Mouse (Mus musculus): ENCODE measurements at regions not wholly inside any gene's neighbourhood (a gene's known extent, or its start where the extent isn't known, plus 50 kb on each side); places are given as distances from the start of the nearest gene placed in this dataset.

DNA sequence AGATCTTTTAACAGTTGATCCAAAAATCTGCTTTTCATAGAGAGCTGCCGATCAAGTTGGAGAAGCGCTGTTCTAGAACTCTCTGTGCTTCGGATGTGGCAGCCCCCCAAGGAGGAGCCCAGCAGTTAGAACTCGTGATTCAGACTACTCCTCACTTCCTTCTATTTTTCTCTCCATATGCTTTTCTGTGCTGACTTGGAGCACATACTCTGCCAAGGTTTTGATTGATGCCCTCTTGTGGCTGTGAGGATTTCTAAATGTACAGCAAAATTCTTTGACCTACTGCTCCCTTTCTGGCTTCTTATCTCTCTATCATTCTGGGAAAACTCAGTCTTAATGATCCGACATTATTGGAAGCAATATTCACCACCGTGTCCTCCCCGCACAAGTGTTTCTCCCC, 446.7 kb downstream of the Klf5 start:
- 85% methylated on average over 7 of the region's 7 CpGs for WGBS

DNA sequence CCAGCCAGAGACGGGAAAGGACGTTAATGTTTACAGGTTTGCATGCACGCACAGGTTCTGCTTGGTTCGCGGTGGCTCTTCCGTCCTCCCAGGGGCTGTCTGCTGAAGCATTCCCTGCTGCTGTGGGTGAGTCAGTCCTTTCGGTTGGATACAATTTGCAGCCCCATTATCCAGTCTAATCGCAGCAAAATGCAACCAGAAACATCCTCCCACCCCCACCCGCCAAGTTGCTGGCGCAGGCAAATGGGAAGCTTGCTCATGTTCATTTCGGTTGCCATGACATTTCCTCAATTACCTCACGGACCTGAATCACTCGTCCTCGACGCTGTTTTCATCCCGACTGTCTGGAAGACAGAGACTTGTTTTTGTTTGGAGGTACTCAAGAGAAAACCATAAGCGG, 449.7 kb downstream of the Klf5 start:
- no peak overlapping the region for H3K4me2 ChIP-seq (ENCODE audit: low read depth, severe bottlenecking)
- no peak for DNase-seq (ENCODE audit: low spot score)
- ATAC-seq (ENCODE audit: insufficient number of reproducible peaks, low FRiP score, low TSS enrichment, low read depth) = no peak
- no peaks in the 10 kb centered on the region for H3K36me3 ChIP-seq (ENCODE audit: control insufficient read depth, insufficient read depth, low read length)
- H3K4me1 ChIP-seq (ENCODE audit: control insufficient read depth, insufficient read depth, low read length) = no peaks in the 10 kb centered on the region
- no peak overlapping the region for H3K27ac ChIP-seq (replicated peaks; ENCODE audit: low read depth, low read length)
- H3K27me3 ChIP-seq (ENCODE audit: control insufficient read depth, insufficient read depth, low read length) = no peaks in the 10 kb centered on the region
- no peak overlapping the region for H3K9ac ChIP-seq (ENCODE audit: low read length)
- H3K9me3 ChIP-seq (ENCODE audit: control insufficient read depth, low read length) = no peaks in the 10 kb centered on the region
- H3K4me3 ChIP-seq (ENCODE audit: low read depth, low read length) = no peak overlapping the region
- WGBS = 90% methylated on average over 17 of the region's 17 CpGs

More for the DNA sequence above, 446.7 kb downstream of the Klf5 start:
- H3K9ac ChIP-seq (ENCODE audit: low read length) = no peak overlapping the region
- H3K36me3 ChIP-seq (ENCODE audit: control insufficient read depth, insufficient read depth, low read length) = no peaks in the 10 kb centered on the region
- DNase-seq (ENCODE audit: low spot score) = no peak
- H3K4me1 ChIP-seq (ENCODE audit: control insufficient read depth, insufficient read depth, low read length) = no peaks in the 10 kb centered on the region
- no peaks in the 10 kb centered on the region for H3K9me3 ChIP-seq (ENCODE audit: control insufficient read depth, low read length)
- no peaks in the 10 kb centered on the region for H3K27me3 ChIP-seq (ENCODE audit: control insufficient read depth, insufficient read depth, low read length)
- H3K27ac ChIP-seq (replicated peaks; ENCODE audit: low read depth, low read length) = no peak overlapping the region
- ATAC-seq (ENCODE audit: insufficient number of reproducible peaks, low FRiP score, low TSS enrichment, low read depth) = no peak
- no peak overlapping the region for H3K4me2 ChIP-seq (ENCODE audit: low read depth, severe bottlenecking)
- no peak overlapping the region for H3K4me3 ChIP-seq (ENCODE audit: low read depth, low read length)

DNA sequence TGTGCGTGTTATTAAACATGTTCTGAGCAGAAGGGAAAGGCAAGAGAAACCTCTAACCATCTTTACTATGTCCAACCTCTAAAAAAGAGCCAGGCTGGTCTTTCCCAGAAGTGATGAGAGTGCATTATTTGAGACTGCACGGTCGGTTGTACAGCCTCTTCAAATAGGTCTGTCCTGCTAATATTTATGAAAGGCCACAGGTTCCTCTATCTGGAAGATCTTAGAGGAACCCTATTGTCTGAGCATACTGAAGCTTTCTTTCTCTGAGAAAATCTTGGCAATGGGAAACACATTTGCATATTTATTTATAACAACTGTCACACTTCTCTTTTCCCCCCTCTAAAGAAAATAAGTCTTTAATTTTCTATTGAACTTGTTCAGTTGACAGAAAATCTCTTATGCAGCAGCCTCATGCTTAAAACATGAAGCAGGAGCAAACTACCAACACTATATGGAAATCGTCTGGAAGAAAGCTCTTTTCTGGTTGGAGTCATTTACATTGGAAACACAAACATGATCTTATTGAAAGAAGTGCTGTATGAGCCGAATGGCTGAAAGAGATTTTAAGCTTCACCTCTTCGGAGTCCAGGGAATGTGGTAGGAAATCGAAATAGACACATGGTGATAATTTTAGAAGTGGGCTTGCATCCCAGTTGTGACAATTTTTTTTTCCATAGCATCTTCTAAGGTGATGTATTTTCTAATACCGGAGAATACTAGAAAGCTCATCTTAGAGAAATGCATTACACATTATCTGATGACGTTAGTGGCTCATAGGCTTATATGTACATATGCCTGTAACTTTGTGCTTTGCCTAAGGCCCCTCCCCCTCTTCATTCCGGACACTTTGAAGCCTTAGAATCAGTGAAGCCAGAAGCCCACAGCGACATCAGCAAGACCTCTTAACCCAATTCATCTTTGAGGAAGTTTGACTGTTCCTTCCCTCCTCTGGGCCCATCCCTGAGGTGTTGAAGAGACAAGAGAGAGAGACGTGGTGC, 451.1 kb downstream of the Klf5 start:
- no peaks in the 10 kb centered on the region for H3K36me3 ChIP-seq (ENCODE audit: control insufficient read depth, insufficient read depth, low read length)
- no peaks in the 10 kb centered on the region for H3K27me3 ChIP-seq (ENCODE audit: control insufficient read depth, insufficient read depth, low read length)
- H3K27ac ChIP-seq (replicated peaks; ENCODE audit: low read depth, low read length) = no peak overlapping the region

DNA sequence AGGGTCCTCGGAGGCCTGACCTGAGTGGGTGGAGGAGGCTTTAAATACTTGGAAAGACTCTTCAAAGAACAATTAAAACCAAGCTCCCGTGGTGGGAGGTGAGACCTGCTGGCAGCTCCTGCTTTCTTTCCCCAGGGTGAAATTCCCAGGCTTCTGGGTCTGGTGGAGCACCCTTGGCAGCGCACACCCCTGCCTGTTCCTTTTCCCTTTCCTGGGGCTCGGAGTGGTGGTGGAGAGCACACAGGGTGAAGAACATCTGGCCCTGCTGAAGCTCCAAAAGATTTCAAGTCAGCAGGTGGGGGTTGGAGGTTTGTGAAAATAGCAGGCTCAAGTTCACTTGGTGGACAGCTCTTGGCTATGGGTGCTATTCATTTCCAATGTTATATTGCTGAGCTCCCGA, 459.6 kb downstream of the Klf5 start:
- H3K27me3 ChIP-seq (ENCODE audit: control insufficient read depth, insufficient read depth, low read length) = no peaks in the 10 kb centered on the region
- ATAC-seq (ENCODE audit: insufficient number of reproducible peaks, low FRiP score, low TSS enrichment, low read depth) = no peak

More for the DNA sequence above, 451.1 kb downstream of the Klf5 start:
- no peak for DNase-seq (ENCODE audit: low spot score)
- no peak for ATAC-seq (ENCODE audit: insufficient number of reproducible peaks, low FRiP score, low TSS enrichment, low read depth)
- no peak overlapping the region for H3K9ac ChIP-seq (ENCODE audit: low read length)
- H3K4me2 ChIP-seq (ENCODE audit: low read depth, severe bottlenecking) = no peak overlapping the region
- H3K4me1 ChIP-seq (ENCODE audit: control insufficient read depth, insufficient read depth, low read length) = no peaks in the 10 kb centered on the region
- WGBS = 81% methylated on average over 12 of the region's 12 CpGs
- H3K4me3 ChIP-seq (ENCODE audit: low read depth, low read length) = no peak overlapping the region
- no peaks in the 10 kb centered on the region for H3K9me3 ChIP-seq (ENCODE audit: control insufficient read depth, low read length)

DNA sequence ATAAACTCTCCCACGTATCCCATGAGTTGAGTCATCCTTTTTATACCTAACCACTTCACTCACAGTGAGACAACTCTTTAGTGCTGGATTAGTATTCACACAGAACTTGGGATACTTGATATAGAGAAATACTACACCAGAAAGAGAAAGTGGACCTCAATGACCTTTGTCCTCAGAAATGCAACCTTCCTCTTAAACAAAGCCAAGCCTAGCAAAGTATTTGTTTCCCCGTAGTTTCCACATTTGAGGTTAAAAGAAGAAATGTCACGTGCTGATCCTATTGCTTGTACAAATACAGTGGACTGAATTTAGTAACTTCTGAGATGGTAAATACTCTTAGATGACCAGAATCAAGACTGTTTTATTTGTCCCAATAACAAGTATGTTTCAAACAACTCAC, 464.8 kb downstream of the Klf5 start:
- H3K4me1 ChIP-seq (ENCODE audit: control insufficient read depth, insufficient read depth, low read length) = no peaks in the 10 kb centered on the region
- H3K36me3 ChIP-seq (ENCODE audit: control insufficient read depth, insufficient read depth, low read length) = no peaks in the 10 kb centered on the region
- DNase-seq (ENCODE audit: low spot score) (no peak), ATAC-seq (ENCODE audit: insufficient number of reproducible peaks, low FRiP score, low TSS enrichment, low read depth) (no peak)
- WGBS = 78% methylated on average over 3 of the region's 3 CpGs
- H3K4me2 ChIP-seq (ENCODE audit: low read depth, severe bottlenecking) = no peak overlapping the region
- no peaks in the 10 kb centered on the region for H3K9me3 ChIP-seq (ENCODE audit: control insufficient read depth, low read length)
- no peaks in the 10 kb centered on the region for H3K27me3 ChIP-seq (ENCODE audit: control insufficient read depth, insufficient read depth, low read length)
- H3K4me3 ChIP-seq (ENCODE audit: low read depth, low read length) = no peak overlapping the region
- no peak overlapping the region for H3K27ac ChIP-seq (replicated peaks; ENCODE audit: low read depth, low read length)
- no peak overlapping the region for H3K9ac ChIP-seq (ENCODE audit: low read length)

More for the DNA sequence above, 459.6 kb downstream of the Klf5 start:
- no peak overlapping the region for H3K4me3 ChIP-seq (ENCODE audit: low read depth, low read length)
- no peaks in the 10 kb centered on the region for H3K9me3 ChIP-seq (ENCODE audit: control insufficient read depth, low read length)
- no peaks in the 10 kb centered on the region for H3K36me3 ChIP-seq (ENCODE audit: control insufficient read depth, insufficient read depth, low read length)
- DNase-seq (ENCODE audit: low spot score) = no peak
- 67% methylated on average over 5 of the region's 5 CpGs for WGBS
- H3K4me1 ChIP-seq (ENCODE audit: control insufficient read depth, insufficient read depth, low read length) = no peaks in the 10 kb centered on the region
- no peak overlapping the region for H3K27ac ChIP-seq (replicated peaks; ENCODE audit: low read depth, low read length)
- H3K4me2 ChIP-seq (ENCODE audit: low read depth, severe bottlenecking) = no peak overlapping the region
- no peak overlapping the region for H3K9ac ChIP-seq (ENCODE audit: low read length)

DNA sequence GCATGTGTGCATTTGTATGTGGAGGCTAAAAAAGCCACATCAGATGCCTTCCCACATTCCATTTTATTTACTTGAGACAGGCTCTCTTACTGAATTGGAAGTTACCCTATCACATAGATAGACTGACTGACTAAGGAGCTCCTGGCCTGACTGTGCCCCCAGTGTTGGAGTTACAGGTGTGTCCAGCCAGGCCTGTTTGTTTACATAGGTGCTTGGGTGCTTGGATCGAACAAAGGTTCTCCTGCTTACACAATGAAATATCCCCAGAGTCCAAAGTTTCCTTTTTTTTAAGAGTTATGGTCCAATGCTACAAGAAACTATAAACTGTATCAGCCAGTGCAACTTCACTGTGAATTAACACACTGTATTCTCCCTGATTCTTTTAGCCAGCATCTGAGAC, 472.5 kb downstream of the Klf5 start:
- H3K9ac ChIP-seq (ENCODE audit: low read length) = no peak overlapping the region
- H3K27me3 ChIP-seq (ENCODE audit: control insufficient read depth, insufficient read depth, low read length) = no peaks in the 10 kb centered on the region
- no peak for DNase-seq (ENCODE audit: low spot score)
- no peaks in the 10 kb centered on the region for H3K4me1 ChIP-seq (ENCODE audit: control insufficient read depth, insufficient read depth, low read length)
- H3K9me3 ChIP-seq (ENCODE audit: control insufficient read depth, low read length) = no peaks in the 10 kb centered on the region
- H3K4me3 ChIP-seq (ENCODE audit: low read depth, low read length) = no peak overlapping the region
- ATAC-seq (ENCODE audit: insufficient number of reproducible peaks, low FRiP score, low TSS enrichment, low read depth) = no peak
- WGBS = 94% methylated on average over 1 of the region's 1 CpGs
- H3K27ac ChIP-seq (replicated peaks; ENCODE audit: low read depth, low read length) = no peak overlapping the region
- H3K36me3 ChIP-seq (ENCODE audit: control insufficient read depth, insufficient read depth, low read length) = no peaks in the 10 kb centered on the region
- no peak overlapping the region for H3K4me2 ChIP-seq (ENCODE audit: low read depth, severe bottlenecking)

DNA sequence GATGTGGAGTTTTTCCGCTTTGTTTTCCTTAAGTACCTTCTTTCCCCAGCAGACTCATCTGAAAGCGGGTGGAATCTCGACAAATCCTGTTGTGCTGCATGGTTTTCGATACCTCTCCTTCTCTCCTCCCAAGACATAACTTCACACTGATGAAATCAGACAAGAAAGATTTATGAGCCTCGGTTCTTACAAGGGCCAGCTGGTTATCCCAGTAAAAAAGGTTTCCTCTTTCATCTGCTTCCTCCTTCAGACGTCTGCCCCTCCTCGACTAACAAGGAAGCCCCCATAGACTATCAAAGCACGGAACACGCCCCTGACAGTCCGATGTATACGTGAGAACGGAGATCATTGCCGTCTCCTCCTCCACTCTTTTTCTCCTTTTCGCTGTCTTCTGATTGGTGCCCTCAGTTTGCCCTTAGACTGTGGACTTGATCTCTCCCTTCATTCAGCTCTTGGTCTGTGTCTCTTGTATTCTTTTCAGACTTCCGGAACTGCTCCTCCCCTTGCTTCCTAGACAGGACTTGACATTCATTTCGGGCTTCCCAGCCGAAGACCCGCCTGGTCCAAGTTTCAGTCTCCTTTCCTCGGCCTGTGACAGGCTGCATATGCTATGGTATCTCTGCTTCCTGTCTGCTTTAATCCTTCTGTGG, 474.4 kb downstream of the Klf5 start:
- H3K27me3 ChIP-seq (ENCODE audit: control insufficient read depth, insufficient read depth, low read length) = no peaks in the 10 kb centered on the region
- DNase-seq (ENCODE audit: low spot score) (no peak), ATAC-seq (ENCODE audit: insufficient number of reproducible peaks, low FRiP score, low TSS enrichment, low read depth) (no peak)
- H3K36me3 ChIP-seq (ENCODE audit: control insufficient read depth, insufficient read depth, low read length) = no peaks in the 10 kb centered on the region
- H3K4me3 ChIP-seq (ENCODE audit: low read depth, low read length) = no peak overlapping the region
- H3K9me3 ChIP-seq (ENCODE audit: control insufficient read depth, low read length) = no peaks in the 10 kb centered on the region
- 57% methylated on average over 19 of the region's 19 CpGs for WGBS
- no peak overlapping the region for H3K9ac ChIP-seq (ENCODE audit: low read length)
- no peaks in the 10 kb centered on the region for H3K4me1 ChIP-seq (ENCODE audit: control insufficient read depth, insufficient read depth, low read length)
- H3K4me2 ChIP-seq (ENCODE audit: low read depth, severe bottlenecking) = no peak overlapping the region
- no peak overlapping the region for H3K27ac ChIP-seq (replicated peaks; ENCODE audit: low read depth, low read length)

DNA sequence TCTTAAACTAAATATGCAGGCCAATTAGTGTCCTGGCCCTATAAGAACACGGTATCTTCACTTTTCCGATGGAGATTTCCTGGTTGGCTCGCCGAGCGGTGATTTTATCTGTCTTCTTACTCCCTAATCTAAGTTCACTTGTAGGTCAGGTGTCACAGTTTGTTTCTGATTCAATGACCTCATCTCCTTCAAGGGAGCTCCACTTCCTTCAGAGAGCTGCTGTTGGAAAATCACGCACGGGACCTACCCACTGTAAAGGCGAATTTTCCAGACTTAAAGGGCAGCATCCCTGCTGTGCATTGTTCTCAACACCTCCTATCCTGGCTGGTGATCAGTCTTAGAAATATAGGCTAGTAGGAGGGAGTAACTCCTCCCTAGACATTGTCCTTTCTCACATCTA, 480.0 kb downstream of the Klf5 start:
- ATAC-seq (ENCODE audit: insufficient number of reproducible peaks, low FRiP score, low TSS enrichment, low read depth) = no peak
- DNase-seq (ENCODE audit: low spot score) = no peak
- whole genome bisulfite sequencing = 62% methylated on average over 8 of the region's 8 CpGs

More for the DNA sequence above, 480.0 kb downstream of the Klf5 start:
- Histone ChIP-seq H3K27ac (replicated peaks; ENCODE audit: low read depth, low read length) (no peak overlapping the region), H3K27me3 (ENCODE audit: control insufficient read depth, insufficient read depth, low read length) (no peaks in the 10 kb centered on the region), H3K4me3 (ENCODE audit: low read depth, low read length) (no peak overlapping the region), H3K36me3 (ENCODE audit: control insufficient read depth, insufficient read depth, low read length) (no peaks in the 10 kb centered on the region), H3K4me2 (ENCODE audit: low read depth, severe bottlenecking) (no peak overlapping the region), H3K9me3 (ENCODE audit: control insufficient read depth, low read length) (no peaks in the 10 kb centered on the region), H3K9ac (ENCODE audit: low read length) (no peak overlapping the region), H3K4me1 (ENCODE audit: control insufficient read depth, insufficient read depth, low read length) (no peaks in the 10 kb centered on the region)

All from limb, embryonic 11.5 days (tissue).